In the genomic region with DNA sequence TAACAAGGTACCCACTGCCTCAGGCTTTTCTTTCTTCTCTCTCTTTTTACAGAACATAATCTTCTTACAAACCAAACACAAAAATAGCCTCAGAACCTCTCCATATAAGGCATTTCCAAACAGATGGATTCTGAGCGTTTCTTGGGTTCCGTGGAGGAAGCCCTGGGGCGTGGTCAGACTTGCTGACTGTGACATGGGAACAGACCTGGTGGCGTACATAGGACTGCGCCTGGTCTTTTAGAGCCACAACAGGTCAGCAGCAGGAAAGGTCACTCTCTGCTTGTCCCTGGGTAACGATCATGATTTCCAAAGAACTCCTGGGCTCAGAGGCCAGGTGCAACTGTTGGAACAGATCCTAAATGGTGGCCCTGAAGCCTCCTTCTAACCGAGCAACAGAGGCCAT, we compare ENCODE assay signal across 11 mouse cellular contexts. TPM values are rescaled to one million over a fixed set of nuclear protein-coding genes. Genes with fewer than 3 reads are reported as not detected.
DNase-seq lines count a peak whose midpoint lies in the region; ATAC-seq lines count a peak whose summit lies in the region.
"Had no signal": no experiment of that assay in that cellular context is flagged by ENCODE, and none has a peak within 500 bp of the region (broad histone marks: within the 10 kb centered on the region; RNA-seq: fewer than 3 reads in every experiment).

No protein-coding gene starts in this region.

- no peak overlapping the region for H3K4me2 ChIP-seq in heart, embryonic 16.5 days (ENCODE audit: low read depth, low read length)
- no peak overlapping the region for H3K4me2 ChIP-seq in midbrain, embryonic 16.5 days (ENCODE audit: low read length)
- H3K4me2 ChIP-seq in stomach, embryonic 16.5 days (ENCODE audit: low read depth, low read length) = no peak overlapping the region
- H3K4me2 ChIP-seq: embryonic facial prominence, embryonic 15.5 days; liver, embryonic 13.5 days had no signal

- H3K4me3 ChIP-seq in heart, embryonic 16.5 days (ENCODE audit: low read length) = no peak overlapping the region
- no peak overlapping the region for H3K4me3 ChIP-seq in midbrain, embryonic 10.5 days
- H3K4me3 ChIP-seq in midbrain, embryonic 16.5 days (ENCODE audit: low read depth, low read length) = no peak overlapping the region
- no peak overlapping the region for H3K4me3 ChIP-seq in stomach, embryonic 16.5 days (replicated peaks; ENCODE audit: low read length)
- H3K4me3 ChIP-seq: embryonic facial prominence, embryonic 15.5 days; liver, embryonic 13.5 days had no signal

- ATAC-seq in heart, embryonic 16.5 days (replicated peaks; ENCODE audit: extremely low read depth, insufficient read depth, low FRiP score) = no peak
- ATAC-seq in midbrain, embryonic 16.5 days = no peak
- ATAC-seq in stomach, embryonic 16.5 days (ENCODE audit: insufficient read depth, low FRiP score) = no peak; the same call in 1 of the 2 replicates

- H3K9me3 ChIP-seq in heart, embryonic 16.5 days (replicated peaks; ENCODE audit: control insufficient read depth, low read length) = no peaks in the 10 kb centered on the region
- H3K9me3 ChIP-seq in midbrain, embryonic 10.5 days (replicated peaks) = no peaks in the 10 kb centered on the region
- no peaks in the 10 kb centered on the region for H3K9me3 ChIP-seq in midbrain, embryonic 16.5 days (replicated peaks; ENCODE audit: control insufficient read depth, low read length, poor library complexity, severe bottlenecking)
- no peaks in the 10 kb centered on the region for H3K9me3 ChIP-seq in stomach, embryonic 16.5 days (replicated peaks; ENCODE audit: control insufficient read depth, low read length)
- H3K9me3 ChIP-seq: embryonic facial prominence, embryonic 15.5 days; liver, embryonic 13.5 days had no signal

- WGBS in heart, embryonic 16.5 days = 69% methylated on average over 7 of the region's 7 CpGs
- WGBS in midbrain, embryonic 10.5 days = 85% methylated on average over 7 of the region's 7 CpGs
- 68% methylated on average over 7 of the region's 7 CpGs for whole genome bisulfite sequencing in midbrain, embryonic 16.5 days
- WGBS in stomach, embryonic 16.5 days = 49% methylated on average over 7 of the region's 7 CpGs

- H3K9ac ChIP-seq in heart, embryonic 16.5 days (ENCODE audit: low read length) = no peak overlapping the region
- no peak overlapping the region for H3K9ac ChIP-seq in midbrain, embryonic 16.5 days (ENCODE audit: low read depth, low read length)
- no peak overlapping the region for H3K9ac ChIP-seq in stomach, embryonic 16.5 days (ENCODE audit: low read length)
- H3K9ac ChIP-seq: embryonic facial prominence, embryonic 15.5 days; liver, embryonic 13.5 days had no signal

- peaks cover 16% of the 10 kb centered on the region for H3K4me1 ChIP-seq in heart, embryonic 16.5 days (ENCODE audit: control insufficient read depth, insufficient read depth, low read length)
- H3K4me1 ChIP-seq in midbrain, embryonic 10.5 days = peaks cover 43% of the 10 kb centered on the region
- peaks cover 37% of the 10 kb centered on the region for H3K4me1 ChIP-seq in midbrain, embryonic 16.5 days (ENCODE audit: control insufficient read depth, insufficient read depth, low read length)
- H3K4me1 ChIP-seq in stomach, embryonic 16.5 days (ENCODE audit: control insufficient read depth, insufficient read depth, low read length) = peaks cover 4% of the 10 kb centered on the region; the same call in 1 of the 2 replicates
- H3K4me1 ChIP-seq: liver, embryonic 13.5 days had no signal

- no peak for DNase-seq in heart, postnatal 36 days
- DNase-seq in midbrain, embryonic 10.5 days (ENCODE audit: low spot score) = no peak
- DNase-seq in cerebellum, adult 9-11 months = peak; percentile 68
- no peak for DNase-seq in urinary bladder, postnatal 4 days (ENCODE audit: low spot score in 2 of 2)
- DNase-seq: layer of hippocampus, postnatal 36 days; liver, embryonic 13.5 days had no signal

- peak overlapping the region; percentile 11 for H3K27ac ChIP-seq in heart, embryonic 16.5 days (ENCODE audit: low read length)
- peak overlapping the region; percentile 67; the same call in 1 of the 2 replicates for H3K27ac ChIP-seq in midbrain, embryonic 10.5 days (replicated peaks)
- H3K27ac ChIP-seq in midbrain, embryonic 16.5 days (ENCODE audit: low read length) = no peak overlapping the region
- peak overlapping the region; percentile 55; the same call in 1 of the 2 replicates for H3K27ac ChIP-seq in stomach, embryonic 16.5 days (ENCODE audit: low read length)
- H3K27ac ChIP-seq: liver, embryonic 13.5 days had no signal

- H3K36me3 ChIP-seq in heart, embryonic 16.5 days (ENCODE audit: control insufficient read depth, insufficient read depth) = no peaks in the 10 kb centered on the region
- H3K36me3 ChIP-seq in midbrain, embryonic 10.5 days = peaks cover 71% of the 10 kb centered on the region
- peaks cover 5% of the 10 kb centered on the region; the same call in 1 of the 2 replicates for H3K36me3 ChIP-seq in midbrain, embryonic 16.5 days (ENCODE audit: control insufficient read depth, insufficient read depth, low read length)
- H3K36me3 ChIP-seq in stomach, embryonic 16.5 days (ENCODE audit: control insufficient read depth, insufficient read depth, low read length) = no peaks in the 10 kb centered on the region
- H3K36me3 ChIP-seq: embryonic facial prominence, embryonic 15.5 days; liver, embryonic 13.5 days had no signal

- H3K27me3 ChIP-seq in heart, embryonic 16.5 days (ENCODE audit: control insufficient read depth, insufficient read depth, low read length) = no peaks in the 10 kb centered on the region
- H3K27me3 ChIP-seq in midbrain, embryonic 10.5 days (ENCODE audit: low read depth, poor library complexity, severe bottlenecking) = no peaks in the 10 kb centered on the region
- H3K27me3 ChIP-seq in midbrain, embryonic 16.5 days (ENCODE audit: control insufficient read depth, insufficient read depth, low read depth, low read length) = no peaks in the 10 kb centered on the region
- H3K27me3 ChIP-seq in stomach, embryonic 16.5 days (ENCODE audit: control insufficient read depth, insufficient read depth, low read length) = no peaks in the 10 kb centered on the region
- H3K27me3 ChIP-seq: embryonic facial prominence, embryonic 15.5 days; liver, embryonic 13.5 days had no signal

- intact Hi-C loops in heart, postnatal 36 days (cut with DNase I) = loop anchor here (10.0 kb wide), 1 partner anchor 111 kb away; no protein-coding TSS in a partner anchor

RNA-seq across cellular contexts. Expression of a gene that starts 31.0 kb away (rescaled TPM):
- polyA plus RNA-seq in heart, embryonic 16.5 days (2015; fragmentation: Nextera tagmentation; extraction: Ambion mirVana) = 88.0 and 88.2 TPM in 2 replicates
- total RNA-seq in heart, postnatal 36 days (2021) = 10 to 100 TPM; 11.8 to 14.4 TPM
- polyA plus RNA-seq in midbrain, embryonic 10.5 days (2016; fragmentation: Nextera tagmentation; extraction: Ambion mirVana) = 665 and 916 TPM in 2 replicates
- polyA plus RNA-seq in midbrain, embryonic 16.5 days (2015; fragmentation: Nextera tagmentation; extraction: Ambion mirVana) = 1,966 and 2,233 TPM in 2 replicates
- polyA plus RNA-seq in stomach, embryonic 16.5 days (2015; fragmentation: Nextera tagmentation; extraction: Ambion mirVana) = 126 and 134 TPM in 2 replicates
- total RNA-seq: megakaryocyte-erythroid progenitor cell, adult 5-6 weeks had no signal
